Mouse (Mus musculus) ovary, postnatal 36 days (tissue): Measurements from ENCODE around the gene Sec22a.

Experiments
- DNase-seq: peaks from one replicate; pipeline ENCODE4 v3.0.0; 2022; ENCODE audit warnings: low spot score, mixed read lengths

Gene Sec22a

GRCm38 (mm10) chr16:35310551-35311110 lies 53.1 kb downstream of the Sec22a start:
- DNase-seq = no peak

GRCm38 (mm10) chr16:35309634-35310033 lies 54.1 kb downstream of the Sec22a start:
- DNase-seq = no peak

GRCm38 (mm10) chr16:35308486-35309143 lies 55.1 kb downstream of the Sec22a start:
- no peak for DNase-seq

GRCm38 (mm10) chr16:35308016-35308415 lies 55.7 kb downstream of the Sec22a start:
- DNase-seq = no peak

- no peak for DNase-seq
Observed at GRCm38 (mm10) chr16:35307331-35307730, 56.4 kb downstream of the Sec22a start.

GRCm38 (mm10) chr16:35306631-35307030 lies 57.1 kb downstream of the Sec22a start:
- DNase-seq = no peak

GRCm38 (mm10) chr16:35305226-35305625 lies 58.5 kb downstream of the Sec22a start:
- DNase-seq = no peak

- no peak for DNase-seq
Observed at GRCm38 (mm10) chr16:35304416-35304815, 59.3 kb downstream of the Sec22a start.

- peak; percentile 2 for DNase-seq
Observed at GRCm38 (mm10) chr16:35303721-35304120, 60.0 kb downstream of the Sec22a start.

GRCm38 (mm10) chr16:35302441-35303280 lies 61.1 kb downstream of the Sec22a start:
- peak; percentile 26 for DNase-seq

- no peak for DNase-seq
Observed at GRCm38 (mm10) chr16:35300156-35300555, 63.6 kb downstream of the Sec22a start.

GRCm38 (mm10) chr16:35297786-35298185 lies 65.9 kb downstream of the Sec22a start:
- DNase-seq = no peak

- no peak for DNase-seq
Observed at GRCm38 (mm10) chr16:35287244-35287643, 76.5 kb downstream of the Sec22a start.

GRCm38 (mm10) chr16:35285821-35286220 lies 77.9 kb downstream of the Sec22a start:
- DNase-seq = peak; percentile 24

GRCm38 (mm10) chr16:35282456-35282855 lies 81.3 kb downstream of the Sec22a start:
- no peak for DNase-seq

- DNase-seq = no peak
Observed at GRCm38 (mm10) chr16:35278166-35278565, 85.6 kb downstream of the Sec22a start.

- DNase-seq = no peak
Observed at GRCm38 (mm10) chr16:35272417-35272816, 91.3 kb downstream of the Sec22a start.

- DNase-seq = no peak
Observed at GRCm38 (mm10) chr16:35271572-35271971, 92.1 kb downstream of the Sec22a start.

- DNase-seq = no peak
Observed at GRCm38 (mm10) chr16:35270945-35271344, 92.8 kb downstream of the Sec22a start.

GRCm38 (mm10) chr16:35270353-35270934 lies 93.3 kb downstream of the Sec22a start:
- peak; percentile 66 for DNase-seq
